In the genomic region with DNA sequence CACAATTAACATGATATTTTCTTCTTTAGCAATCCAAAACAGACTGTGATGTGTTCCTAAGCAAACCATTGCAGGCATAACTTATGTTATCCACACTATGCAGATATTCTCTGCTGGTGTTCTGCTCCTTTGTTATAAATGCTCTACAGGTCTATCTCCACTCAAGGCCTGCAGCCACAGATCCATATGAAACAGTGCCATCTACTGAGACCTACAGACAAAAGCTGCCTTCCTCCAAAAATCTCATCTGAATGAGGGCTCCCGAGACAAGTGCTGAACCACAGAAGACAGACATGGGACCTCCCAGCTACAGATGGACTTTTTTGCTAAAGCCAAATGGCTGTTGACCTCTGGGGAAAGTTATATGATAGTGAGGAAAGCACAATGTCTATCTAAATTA, we compare ENCODE assay signal across 23 mouse cellular contexts.
DNase-seq lines count a peak whose midpoint lies in the region; ATAC-seq and TF ChIP-seq lines count a peak whose summit lies in the region.
"Had no signal": no experiment of that assay in that cellular context is flagged by ENCODE, and none has a peak within 500 bp of the region (broad histone marks: within the 10 kb centered on the region; RNA-seq: fewer than 3 reads in every experiment).

No protein-coding gene starts in this region.

- TF ChIP-seq CTCF in heart, adult 2 months (IDR thresholded peaks at IDR 0.05), result peak; percentile 43
- TF ChIP-seq CTCF in layer of hippocampus, adult 2 months (conservative IDR thresholded peaks at IDR 0.05), result peak; percentile 53
- no peak for TF ChIP-seq CTCF in CH12.LX (conservative IDR thresholded peaks at IDR 0.05 in 1 of 2, IDR thresholded peaks at IDR 0.05 in 1 of 2; ENCODE audit: low read depth in 2 of 2, low read length in 2 of 2)
- TF ChIP-seq CTCF in stomach, postnatal 0 days (IDR thresholded peaks at IDR 0.05; ENCODE audit: low read depth), result 0 out of 2 replicates have a peak, but pooled peaks have one; percentile 15

- no peak overlapping the region for H3K4me3 ChIP-seq in heart, adult 2 months
- no peak overlapping the region for H3K4me3 ChIP-seq in heart, embryonic 10.5 days
- H3K4me3 ChIP-seq in layer of hippocampus, adult 2 months, result no peak overlapping the region
- no peak overlapping the region for H3K4me3 ChIP-seq in CH12.LX (replicated peaks in 1 of 3; ENCODE audit: low read depth in 2 of 3, low read length in 2 of 3, poor library complexity in 1 of 3)
- no peak overlapping the region for H3K4me3 ChIP-seq in stomach, postnatal 0 days (ENCODE audit: low read depth, low read length)
- H3K4me3 ChIP-seq: embryonic facial prominence, embryonic 12.5 days; erythroblast, embryonic 14.5 days; forebrain, embryonic 12.5 days; midbrain, embryonic 13.5 days had no signal

- H3K4me2 ChIP-seq in CH12.LX (ENCODE audit: insufficient read depth, low read depth, poor library complexity, severe bottlenecking), result no peak overlapping the region
- H3K4me2 ChIP-seq in stomach, postnatal 0 days (replicated peaks; ENCODE audit: low read depth), result no peak overlapping the region
- H3K4me2 ChIP-seq: embryonic facial prominence, embryonic 12.5 days; forebrain, embryonic 12.5 days; hindbrain, embryonic 14.5 days; midbrain, embryonic 13.5 days had no signal

- TF ChIP-seq RAD21 in CH12.LX (IDR thresholded peaks at IDR 0.05; ENCODE audit: low read depth, low read length), result peak; percentile 22

- no peak for DNase-seq in heart, adult 2 months
- no peak for DNase-seq in heart, embryonic 10.5 days (ENCODE audit: low spot score)
- peak in 1 of 2 experiments; percentile 5 for DNase-seq in layer of hippocampus, adult 2 months (ENCODE audit: low spot score in 2 of 2)
- DNase-seq in layer of hippocampus, adult 8-10 months (ENCODE audit: low spot score in 2 of 2), result no peak
- peak; percentile 7 for DNase-seq in CH12.LX (ENCODE audit: extremely low read depth)
- DNase-seq in stomach, postnatal 0 days (ENCODE audit: low spot score), result no peak
- no peak for DNase-seq in T-cell, adult 2 months (ENCODE audit: low spot score)
- DNase-seq: adrenal gland, postnatal 36 days; B cell, adult 2 months; cerebellum, adult 11 months; cerebellum, adult 9-11 months; heart, postnatal 36 days; kidney, postnatal 36 days; layer of hippocampus, adult 9-11 months; left cerebral cortex, postnatal 4 days; liver; lung, postnatal 14 days; right cerebral cortex, postnatal 14 days had no signal

- H3K4me1 ChIP-seq in heart, adult 2 months (ENCODE audit: control insufficient read depth, insufficient read depth, low read length), result no peaks in the 10 kb centered on the region
- no peaks in the 10 kb centered on the region for H3K4me1 ChIP-seq in heart, embryonic 10.5 days
- no peaks in the 10 kb centered on the region for H3K4me1 ChIP-seq in CH12.LX (ENCODE audit: control insufficient read depth in 1 of 2, insufficient read depth in 2 of 2)
- no peaks in the 10 kb centered on the region for H3K4me1 ChIP-seq in stomach, postnatal 0 days (replicated peaks; ENCODE audit: control insufficient read depth, insufficient read depth)
- H3K4me1 ChIP-seq: embryonic facial prominence, embryonic 12.5 days; forebrain, embryonic 12.5 days; midbrain, embryonic 13.5 days had no signal

- no peaks in the 10 kb centered on the region for H3K79me2 ChIP-seq in heart, adult 2 months (replicated peaks; ENCODE audit: control insufficient read depth, insufficient read depth, low read length)
- no peaks in the 10 kb centered on the region for H3K79me2 ChIP-seq in CH12.LX (replicated peaks; ENCODE audit: control insufficient read depth, extremely low read depth, insufficient read depth, poor library complexity, severe bottlenecking)

- in situ Hi-C loops in CH12.LX (cut with MboI; ENCODE audit: low pct_ligation_motif_present, low pct_unique_long_range_greater_than_20kb, low sequenced_read_pairs), result no loop called here

- ATAC-seq in stomach, postnatal 0 days (ENCODE audit: low FRiP score, low TSS enrichment), result no peak
- ATAC-seq: midbrain, embryonic 13.5 days had no signal

- H3K9ac ChIP-seq in heart, adult 2 months (ENCODE audit: low read depth, low read length), result no peak overlapping the region
- no peak overlapping the region for H3K9ac ChIP-seq in CH12.LX (ENCODE audit: insufficient read depth, low read depth)
- H3K9ac ChIP-seq in stomach, postnatal 0 days (ENCODE audit: low read length), result no peak overlapping the region
- H3K9ac ChIP-seq: embryonic facial prominence, embryonic 12.5 days; forebrain, embryonic 12.5 days; hindbrain, embryonic 14.5 days; midbrain, embryonic 13.5 days had no signal

- no peak overlapping the region for H3K27ac ChIP-seq in heart, adult 2 months
- no peak overlapping the region for H3K27ac ChIP-seq in heart, embryonic 10.5 days
- no peak overlapping the region for H3K27ac ChIP-seq in layer of hippocampus, adult 2 months
- no peak overlapping the region for H3K27ac ChIP-seq in CH12.LX (ENCODE audit: insufficient read depth, low read depth)
- no peak overlapping the region for H3K27ac ChIP-seq in stomach, postnatal 0 days (replicated peaks)
- H3K27ac ChIP-seq: embryonic facial prominence, embryonic 12.5 days; forebrain, embryonic 12.5 days; hindbrain, embryonic 14.5 days; midbrain, embryonic 13.5 days had no signal

- no peaks in the 10 kb centered on the region for H3K27me3 ChIP-seq in heart, adult 2 months (ENCODE audit: control insufficient read depth, insufficient read depth, low read length)
- no peaks in the 10 kb centered on the region for H3K27me3 ChIP-seq in heart, embryonic 10.5 days (ENCODE audit: insufficient read depth, poor library complexity, severe bottlenecking)
- H3K27me3 ChIP-seq in CH12.LX (replicated peaks), result no peaks in the 10 kb centered on the region
- H3K27me3 ChIP-seq in stomach, postnatal 0 days (ENCODE audit: control insufficient read depth, insufficient read depth, low read length), result no peaks in the 10 kb centered on the region
- H3K27me3 ChIP-seq: embryonic facial prominence, embryonic 12.5 days; forebrain, embryonic 12.5 days; midbrain, embryonic 13.5 days had no signal

- no peak for TF ChIP-seq POLR2A in heart, adult 2 months (IDR thresholded peaks at IDR 0.05; ENCODE audit: insufficient read depth, low read depth, low read length)
- TF ChIP-seq POLR2A in CH12.LX (IDR thresholded peaks at IDR 0.05; ENCODE audit: low read depth, low read length), result no peak

- TF ChIP-seq EP300 in heart, adult 2 months (IDR thresholded peaks at IDR 0.05; ENCODE audit: insufficient read depth, low read depth, low read length), result no peak
- TF ChIP-seq EP300 in CH12.LX (IDR thresholded peaks at IDR 0.05; ENCODE audit: low read length), result no peak
- TF ChIP-seq EP300 in stomach, postnatal 0 days (optimal IDR thresholded peaks at IDR 0.05), result no peak

- dilution Hi-C loops in CH12.LX (cut with MboI; ENCODE audit: extremely low pct_ligation_motif_present, extremely low pct_unique_long_range_greater_than_20kb, low sequenced_read_pairs), result no loop called here

- no peaks in the 10 kb centered on the region for H3K36me3 ChIP-seq in heart, adult 2 months (ENCODE audit: control insufficient read depth, insufficient read depth, low read length)
- no peaks in the 10 kb centered on the region for H3K36me3 ChIP-seq in heart, embryonic 10.5 days
- no peaks in the 10 kb centered on the region for H3K36me3 ChIP-seq in CH12.LX (replicated peaks in 1 of 2; ENCODE audit: control insufficient read depth in 1 of 2, insufficient read depth in 1 of 2, low read length in 1 of 2)
- H3K36me3 ChIP-seq in stomach, postnatal 0 days (ENCODE audit: control insufficient read depth, insufficient read depth, low read length), result no peaks in the 10 kb centered on the region
- H3K36me3 ChIP-seq: embryonic facial prominence, embryonic 12.5 days; forebrain, embryonic 12.5 days; midbrain, embryonic 13.5 days had no signal

- intact Hi-C loops in heart, adult 2 months (cut with DNase I), result no loop called here

- H3K9me3 ChIP-seq in heart, embryonic 10.5 days, result no peaks in the 10 kb centered on the region
- no peaks in the 10 kb centered on the region for H3K9me3 ChIP-seq in CH12.LX (replicated peaks; ENCODE audit: low read length)
- no peaks in the 10 kb centered on the region for H3K9me3 ChIP-seq in stomach, postnatal 0 days (ENCODE audit: control insufficient read depth, low read length)
- H3K9me3 ChIP-seq: embryonic facial prominence, embryonic 12.5 days; forebrain, embryonic 12.5 days; midbrain, embryonic 13.5 days had no signal

- WGBS in heart, adult 2 months, result 54% methylated on average over 1 of the region's 1 CpGs
- whole genome bisulfite sequencing in heart, embryonic 10.5 days, result 75% methylated on average over 1 of the region's 1 CpGs
- 67% methylated on average over 1 of the region's 1 CpGs for WGBS in stomach, postnatal 0 days

TF ChIP-seq in CH12.LX, 34 proteins besides CTCF, POLR2A, EP300 and RAD21:
- no peak for TF ChIP-seq TCF12 (IDR thresholded peaks at IDR 0.05; ENCODE audit: low read depth, low read length)
- no peak for TF ChIP-seq CHD2 (IDR thresholded peaks at IDR 0.05; ENCODE audit: low read length)
- TF ChIP-seq PAX5 (IDR thresholded peaks at IDR 0.05; ENCODE audit: low read length), result no peak
- TF ChIP-seq E2F4 (IDR thresholded peaks at IDR 0.05; ENCODE audit: insufficient replicate concordance, low read depth, low read length), result no peak
- TF ChIP-seq SIN3A (IDR thresholded peaks at IDR 0.05; ENCODE audit: low read length), result no peak
- no peak for TF ChIP-seq GABPA (IDR thresholded peaks at IDR 0.05; ENCODE audit: insufficient replicate concordance, low read depth, low read length)
- TF ChIP-seq JUN (IDR thresholded peaks at IDR 0.05; ENCODE audit: insufficient read depth, low read depth, low read length), result no peak
- TF ChIP-seq ZC3H11A (IDR thresholded peaks at IDR 0.05; ENCODE audit: low read depth, low read length), result no peak
- TF ChIP-seq SMC3 (IDR thresholded peaks at IDR 0.05; ENCODE audit: low read depth, low read length), result no peak
- TF ChIP-seq JUND (conservative IDR thresholded peaks at IDR 0.05; ENCODE audit: low read depth, low read length), result no peak
- no peak for TF ChIP-seq USF1 (IDR thresholded peaks at IDR 0.05; ENCODE audit: low read depth, low read length)
- TF ChIP-seq RCOR1 (conservative IDR thresholded peaks at IDR 0.05; ENCODE audit: low read depth, low read length), result no peak
- no peak for TF ChIP-seq UBTF (IDR thresholded peaks at IDR 0.05; ENCODE audit: low read depth, low read length)
- no peak for TF ChIP-seq USF2 (conservative IDR thresholded peaks at IDR 0.05; ENCODE audit: low read depth, low read length)
- TF ChIP-seq IRF4 (IDR thresholded peaks at IDR 0.05; ENCODE audit: low read depth, low read length), result no peak
TF ChIP-seq in CH12.LX: peak in this region for 0.

Comparison
In these comparisons a context has a peak if more than half of its experiments do, and no peak if none do; other contexts are left out.
1. CTCF ChIP-seq: peak in heart, adult 2 months (single experiment), layer of hippocampus, adult 2 months (single experiment) and stomach, postnatal 0 days (single experiment); none in CH12.LX (0 of 2).